Mouse (Mus musculus) testis, adult 2 months (tissue): ENCODE results near the gene Pfdn5.

Experiments used
- CTCF ChIP-seq: fragments of 200-500 bp; IDR thresholded peaks from 2 replicates; pipeline ENCODE4 v1.5.1; 2012; ENCODE audit warnings: low read depth, mild to moderate bottlenecking, inconsistent platforms, low read length, moderate library complexity; ENCODE audit not compliant: control insufficient read depth, insufficient read depth, insufficient replicate concordance
- POLR2A ChIP-seq: fragments of 200-500 bp; IDR thresholded peaks from 2 replicates; pipeline ENCODE4 v1.6.1; 2012; ENCODE audit warnings: low read depth, mild to moderate bottlenecking, inconsistent platforms, low read length, moderate library complexity; ENCODE audit not compliant: control insufficient read depth

GRCm38 (mm10) chr15:102302542-102302941, 23.4 kb upstream of the Pfdn5 start:
- TF ChIP-seq CTCF = no peak
- TF ChIP-seq POLR2A = no peak
